Mouse (Mus musculus) right cerebral cortex, postnatal 10 days (tissue): ENCODE data around the gene Fam161a.

ENCODE experiments used
- DNase-seq, 2 experiments: peaks; one replicate each; pipeline ENCODE4 v3.0.0; 2021; ENCODE audit warnings: low spot score in 2 of 2

Gene Fam161a

DNA sequence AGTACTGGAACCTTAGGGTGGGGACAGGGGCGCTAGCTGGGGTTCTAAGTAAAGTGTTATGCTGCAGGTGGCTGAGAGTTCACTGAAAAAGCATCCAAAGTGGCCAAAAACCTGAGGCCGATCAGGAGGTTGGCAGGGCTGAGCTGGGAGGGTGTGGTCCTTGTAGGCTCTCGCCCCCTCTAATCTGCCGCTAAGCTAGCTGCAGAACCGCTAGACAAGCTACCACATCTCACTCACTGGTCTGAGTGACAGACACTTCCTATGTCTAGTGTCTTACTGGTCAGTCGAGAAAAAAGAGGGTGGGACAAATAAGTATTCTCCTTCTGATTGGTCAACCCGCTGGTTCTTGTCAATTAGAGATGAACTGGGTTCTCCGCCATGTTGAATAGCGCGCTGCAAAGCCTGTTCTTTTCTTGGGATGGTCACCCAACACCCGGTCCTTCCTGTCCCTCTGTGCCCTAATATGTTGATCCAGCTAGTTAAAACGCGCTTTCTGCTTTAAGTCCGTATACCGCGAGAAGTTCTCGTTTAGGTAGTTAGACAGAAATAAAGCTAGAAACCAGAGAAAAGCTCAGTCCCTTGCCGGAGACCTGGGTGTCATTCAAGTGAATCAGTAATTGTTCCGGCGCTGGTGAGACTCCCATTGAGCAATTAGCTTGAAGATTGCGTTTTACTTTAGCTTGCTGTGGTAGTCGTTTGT, at the start of gene Fam161a:
Fam161a (plus strand) TSS at position 51 of the 700 bp plus-strand sequence.
- peak; percentile 85 to 94 for DNase-seq

DNA sequence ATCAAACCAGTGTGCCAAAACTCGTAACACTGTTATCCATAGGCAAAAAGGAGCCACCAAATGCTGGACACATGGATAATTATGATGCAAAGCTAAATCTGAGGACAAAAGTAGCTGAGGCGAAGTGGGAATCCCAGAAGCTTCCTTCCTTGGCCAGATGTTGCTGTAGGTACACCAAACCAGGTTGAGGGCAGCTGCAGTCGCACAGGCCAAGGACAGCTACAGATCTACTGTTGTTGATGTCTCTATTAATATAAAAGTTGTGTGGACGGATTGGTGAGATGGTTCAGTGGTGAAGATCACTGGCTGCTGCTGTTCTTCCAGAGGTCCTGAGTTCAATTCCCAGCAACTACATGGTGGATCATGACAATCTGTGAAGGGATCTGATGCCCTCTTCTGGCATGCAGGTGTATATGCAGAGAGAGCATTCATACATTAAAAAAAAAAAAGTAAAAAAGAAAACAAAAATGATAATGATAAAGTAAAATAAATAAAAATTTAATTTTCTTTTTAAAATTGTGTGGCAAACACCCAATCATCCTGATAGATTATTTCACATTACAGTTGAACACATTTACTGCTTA, 49.4 kb upstream of the Fam161a start:
- DNase-seq: no peak

DNA sequence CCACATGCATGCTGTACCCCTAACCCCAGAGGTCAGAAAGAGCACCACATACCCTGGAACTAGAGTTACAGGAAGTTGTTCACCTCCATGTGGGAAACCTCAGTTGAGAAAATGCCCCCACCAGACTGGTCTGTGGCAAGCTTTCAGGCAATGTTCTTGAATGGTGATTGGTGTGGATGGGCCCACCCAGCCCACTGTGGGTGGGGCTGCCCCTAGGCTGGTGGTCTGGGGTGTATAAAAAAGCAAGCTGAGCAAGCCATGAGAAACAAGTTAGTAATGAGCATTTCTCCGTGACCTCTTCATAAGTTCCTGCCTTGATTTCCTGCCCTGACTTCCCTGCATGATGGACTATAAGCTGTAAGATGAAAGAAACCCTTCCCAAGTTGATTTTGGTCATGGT, 45.2 kb upstream of the Fam161a start:
- DNase-seq: no peak

DNA sequence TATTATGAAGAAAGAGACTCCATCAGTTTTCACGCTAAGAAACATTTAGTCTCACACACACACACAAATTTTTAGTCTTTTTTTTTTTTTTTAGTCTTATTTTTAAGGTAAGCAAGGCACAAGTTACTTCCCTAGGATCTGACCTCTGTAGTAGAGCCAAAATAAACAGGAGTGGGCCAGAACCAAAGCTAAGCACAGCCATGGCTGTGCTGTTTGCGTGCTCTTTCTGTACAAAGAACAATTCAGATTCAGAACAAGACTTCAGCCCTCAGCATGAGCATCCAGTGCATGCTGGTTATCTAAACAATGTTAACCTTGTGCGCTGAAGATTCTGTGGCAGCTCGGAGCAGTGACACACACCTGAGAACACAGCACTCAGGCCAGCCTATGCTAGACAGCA, 42.9 kb upstream of the Fam161a start:
- no peak for DNase-seq

DNA sequence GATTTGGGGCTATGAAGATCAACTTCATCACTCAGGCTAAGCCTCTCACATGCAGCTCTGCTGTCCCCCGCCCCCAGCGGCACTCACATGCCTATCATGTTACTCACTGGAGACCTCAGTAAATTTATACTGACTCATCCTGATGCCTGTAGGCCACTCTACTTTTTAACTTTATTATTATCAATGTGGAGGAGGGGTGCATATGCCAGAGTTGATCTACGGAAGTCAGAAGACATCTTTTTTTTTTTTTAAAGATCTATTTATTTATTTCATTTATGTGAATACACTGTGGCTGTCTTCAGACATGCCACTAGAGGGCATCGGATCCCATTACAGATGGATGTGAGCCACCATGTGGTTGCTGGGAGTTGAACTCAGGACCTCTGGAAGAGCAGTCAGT, 41.8 kb upstream of the Fam161a start:
- DNase-seq: no peak

DNA sequence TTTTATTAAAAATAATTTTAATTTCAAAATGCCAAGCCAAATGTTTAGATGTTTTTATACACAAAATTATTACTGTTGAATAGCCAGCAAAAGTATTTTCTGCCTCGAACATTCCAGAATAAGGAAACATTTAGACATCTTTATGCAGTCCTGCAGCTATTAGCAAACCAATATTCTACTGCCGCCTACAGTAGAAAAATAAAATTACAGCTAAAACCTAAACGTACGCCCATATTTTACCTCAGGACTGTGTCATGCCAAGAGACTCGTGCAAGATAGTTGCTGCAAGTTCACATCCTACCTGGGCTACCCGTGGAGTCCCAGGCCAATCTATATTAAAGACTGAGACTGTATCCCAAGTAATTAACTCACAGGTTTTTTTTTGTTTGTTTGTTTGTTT, 37.8 kb upstream of the Fam161a start:
- no peak for DNase-seq

DNA sequence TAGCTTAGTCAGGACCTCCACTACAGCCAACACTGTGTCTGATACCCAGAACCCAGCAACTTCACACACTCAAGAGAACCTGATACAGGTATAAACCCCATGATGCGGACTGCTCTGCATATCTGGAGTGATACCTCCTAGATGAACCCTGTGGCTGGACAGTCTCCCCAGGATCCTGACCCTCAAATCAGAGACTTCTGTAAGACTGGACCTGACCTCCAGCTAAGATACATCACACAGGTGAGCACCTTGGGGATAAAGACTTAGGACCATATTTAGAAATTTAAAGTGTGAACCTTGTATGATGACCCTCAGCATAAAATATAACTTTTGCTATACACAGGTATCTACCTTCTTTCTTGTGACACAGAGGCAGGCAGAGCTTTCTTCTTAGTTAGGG, 36.8 kb upstream of the Fam161a start:
- DNase-seq: no peak

DNA sequence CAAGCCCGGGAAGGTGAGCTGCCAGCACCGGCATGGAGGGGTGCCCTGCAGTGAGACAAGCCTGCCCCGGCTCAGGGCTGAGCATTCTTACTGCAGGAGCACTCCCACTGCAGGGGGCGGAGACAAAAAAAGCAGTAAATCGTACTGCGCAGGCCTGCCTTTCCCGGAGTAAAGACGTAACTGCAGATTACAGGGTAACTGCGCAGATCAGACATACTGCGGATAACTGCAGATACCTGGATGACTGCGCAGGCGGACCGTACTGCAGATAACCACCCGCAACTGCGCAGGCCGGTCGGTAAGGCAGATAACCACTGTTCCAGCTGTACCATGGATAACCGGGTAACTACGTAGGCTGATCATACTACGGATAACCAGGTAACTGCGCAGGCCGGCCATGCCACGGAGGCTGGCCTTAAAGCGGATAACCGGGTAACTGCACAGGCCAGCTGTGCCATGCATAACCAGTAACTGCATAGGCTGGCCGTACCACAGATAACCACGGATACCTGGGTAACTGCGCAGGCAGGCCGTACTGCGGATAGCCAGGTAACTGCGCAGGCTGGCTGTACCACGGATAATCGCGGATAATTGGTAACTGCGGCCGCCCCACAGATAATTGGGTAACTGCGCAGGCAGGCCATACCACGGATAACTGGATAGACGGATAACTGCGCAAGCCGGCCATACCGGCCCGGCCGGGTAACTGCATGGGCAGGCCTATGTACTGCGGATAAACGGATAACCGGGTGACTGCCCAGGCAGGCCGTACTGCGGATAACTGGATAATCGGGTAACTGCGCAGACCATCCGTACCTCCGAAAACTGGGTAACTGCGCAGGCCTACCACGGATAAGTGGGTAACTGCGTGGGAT, 35.3 kb upstream of the Fam161a start, which contains the start of gene Zrsr1:
Zrsr1 (plus strand) TSS at position 171 of the 875 bp plus-strand sequence.
- DNase-seq: peak; percentile 77 to 87

DNA sequence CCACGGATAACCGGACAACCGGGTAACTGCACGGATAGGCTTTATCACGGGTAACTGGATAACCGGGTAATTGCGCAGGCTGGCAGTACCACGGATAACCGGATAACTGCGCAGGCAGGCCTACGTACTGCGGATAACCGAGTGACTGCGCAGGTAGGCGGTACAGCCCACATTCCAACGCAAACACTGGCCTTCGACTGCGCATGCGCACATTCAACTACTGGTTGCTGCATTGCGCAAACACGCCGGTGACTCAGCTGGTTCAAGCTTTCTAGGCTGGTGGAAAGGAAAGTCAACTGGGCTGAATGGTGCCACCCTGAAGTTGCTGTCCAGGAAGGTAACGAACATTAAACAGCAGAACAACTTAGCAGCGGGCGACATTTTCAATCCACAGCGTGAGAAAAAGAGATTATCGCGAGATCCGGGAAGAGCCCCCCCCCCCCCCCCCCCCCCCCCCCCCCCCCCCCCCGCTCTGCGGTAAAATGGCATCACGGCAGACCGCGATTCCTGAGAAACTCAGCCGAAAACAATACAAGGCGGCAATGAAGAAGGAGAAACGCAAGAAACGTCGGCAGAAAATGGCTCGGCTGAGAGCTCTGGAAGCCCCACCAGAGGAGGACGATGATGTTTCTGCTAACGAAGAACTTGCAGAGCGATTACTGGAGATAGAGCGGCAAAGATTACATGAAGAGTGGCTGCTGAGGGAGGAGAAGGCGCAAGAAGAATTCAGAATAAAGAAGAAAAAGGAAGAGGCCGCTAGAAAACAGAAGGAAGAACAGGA, 34.4 kb upstream of the Fam161a start:
- peak; percentile 90 to 91 for DNase-seq

DNA sequence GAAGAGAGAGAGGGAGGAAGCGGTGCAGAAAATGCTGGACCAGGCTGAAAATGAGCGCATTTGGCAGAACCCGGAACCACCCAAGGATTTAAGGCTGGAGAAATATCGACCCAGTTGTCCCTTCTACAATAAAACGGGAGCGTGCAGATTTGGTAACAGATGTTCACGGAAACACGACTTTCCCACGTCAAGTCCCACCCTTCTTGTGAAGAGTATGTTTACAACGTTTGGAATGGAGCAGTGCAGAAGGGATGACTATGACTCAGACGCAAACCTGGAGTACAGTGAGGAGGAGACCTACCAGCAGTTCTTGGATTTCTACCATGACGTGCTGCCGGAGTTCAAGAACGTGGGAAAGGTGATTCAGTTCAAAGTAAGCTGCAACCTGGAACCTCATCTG, 33.7 kb upstream of the Fam161a start:
- no peak for DNase-seq

DNA sequence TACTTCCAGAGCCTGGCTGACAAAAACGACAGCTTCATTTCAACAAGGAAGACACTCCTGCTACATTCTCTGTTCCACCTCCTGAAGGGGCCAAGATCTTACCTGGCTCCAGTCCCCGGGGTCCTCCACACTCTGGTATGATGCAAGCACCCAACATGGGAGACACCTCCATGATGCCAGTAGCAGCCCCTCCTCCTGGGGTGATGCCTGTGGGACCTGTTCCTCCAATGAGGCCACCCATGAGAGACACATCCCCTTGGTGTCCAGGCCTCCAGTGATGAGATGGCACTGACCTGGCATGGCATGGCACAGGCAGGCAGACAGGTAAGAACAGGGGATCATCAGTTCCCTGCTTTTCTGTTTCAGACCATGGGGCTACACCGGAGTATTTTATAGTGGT, 29.1 kb upstream of the Fam161a start:
- DNase-seq: no peak

DNA sequence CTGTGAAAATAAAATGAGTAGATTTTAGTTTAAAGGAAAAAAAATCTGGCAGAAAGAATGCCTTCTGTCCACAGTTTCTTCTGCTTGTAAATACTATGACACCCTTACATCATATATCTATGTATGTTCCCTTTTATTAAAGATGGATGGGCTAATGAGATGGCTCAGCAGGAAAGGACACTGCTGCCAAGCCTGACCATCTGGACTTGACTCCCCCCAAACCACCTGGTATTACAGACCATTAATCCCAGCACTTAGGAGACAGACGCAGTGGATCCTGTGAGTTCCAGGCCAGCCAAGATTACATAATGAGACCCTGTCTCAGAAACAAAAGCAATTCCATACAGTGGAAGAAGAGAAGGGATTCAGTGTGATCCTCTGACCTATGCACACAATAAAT, 28.6 kb upstream of the Fam161a start:
- DNase-seq: no peak

DNA sequence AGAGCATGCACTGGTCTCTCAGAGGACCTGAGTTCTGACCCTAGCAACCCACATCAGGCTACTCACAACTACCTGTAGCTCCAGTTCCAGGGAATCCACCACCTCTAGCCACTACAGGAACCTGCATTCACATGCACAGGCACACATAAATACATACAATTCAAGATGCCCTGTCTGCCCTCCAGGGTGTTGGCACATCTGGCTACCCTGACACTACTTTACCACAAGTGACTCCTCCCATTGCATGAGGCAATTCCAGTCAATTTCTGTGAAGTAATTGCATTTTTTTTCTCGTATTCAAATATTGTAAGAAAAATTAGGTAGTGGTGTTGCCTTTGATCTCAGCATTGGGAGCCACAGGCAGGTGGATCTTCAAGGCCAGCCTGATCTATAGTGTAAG, 28.1 kb upstream of the Fam161a start:
- no peak for DNase-seq

DNA sequence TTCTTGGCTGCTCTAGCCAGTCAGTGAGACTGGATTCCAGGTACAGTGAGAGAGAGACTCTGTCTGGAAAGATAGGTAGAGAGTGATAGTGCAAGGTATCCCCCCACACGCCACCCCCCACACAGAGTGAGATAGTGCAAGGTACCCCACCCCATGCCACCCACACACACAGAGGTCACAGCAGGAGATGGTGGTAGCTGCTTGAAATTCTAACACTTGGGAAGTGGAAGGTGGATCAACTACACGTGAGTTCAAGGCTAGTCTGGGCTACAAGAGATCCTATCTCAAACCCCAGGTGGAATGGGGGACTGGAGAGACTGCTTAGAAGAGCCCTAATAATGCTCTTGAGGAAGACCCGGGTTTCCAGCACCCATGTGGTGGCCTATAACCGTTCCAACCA, 26.3 kb upstream of the Fam161a start:
- no peak for DNase-seq

DNA sequence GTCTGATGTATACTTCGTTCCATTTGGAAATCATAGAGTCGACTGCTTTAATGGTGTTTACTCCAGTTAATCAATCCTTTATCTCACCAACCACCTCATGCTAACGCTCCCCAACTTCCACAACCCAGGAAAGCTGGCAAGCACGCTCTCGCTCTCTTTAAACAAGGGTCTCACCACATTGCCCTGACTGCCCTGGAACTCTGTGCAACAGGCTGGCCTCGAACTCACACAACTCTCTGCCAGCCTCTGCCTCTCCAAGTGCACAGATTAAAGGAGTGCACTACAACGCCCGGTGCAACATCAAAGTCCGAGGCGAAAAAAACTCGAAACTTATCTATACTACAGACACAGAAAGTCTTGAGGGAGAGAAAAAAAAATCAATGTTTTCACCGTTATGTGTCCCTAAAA, 25.8 kb upstream of the Fam161a start:
- DNase-seq: peak in 1 of 2 experiments; percentile 50

DNA sequence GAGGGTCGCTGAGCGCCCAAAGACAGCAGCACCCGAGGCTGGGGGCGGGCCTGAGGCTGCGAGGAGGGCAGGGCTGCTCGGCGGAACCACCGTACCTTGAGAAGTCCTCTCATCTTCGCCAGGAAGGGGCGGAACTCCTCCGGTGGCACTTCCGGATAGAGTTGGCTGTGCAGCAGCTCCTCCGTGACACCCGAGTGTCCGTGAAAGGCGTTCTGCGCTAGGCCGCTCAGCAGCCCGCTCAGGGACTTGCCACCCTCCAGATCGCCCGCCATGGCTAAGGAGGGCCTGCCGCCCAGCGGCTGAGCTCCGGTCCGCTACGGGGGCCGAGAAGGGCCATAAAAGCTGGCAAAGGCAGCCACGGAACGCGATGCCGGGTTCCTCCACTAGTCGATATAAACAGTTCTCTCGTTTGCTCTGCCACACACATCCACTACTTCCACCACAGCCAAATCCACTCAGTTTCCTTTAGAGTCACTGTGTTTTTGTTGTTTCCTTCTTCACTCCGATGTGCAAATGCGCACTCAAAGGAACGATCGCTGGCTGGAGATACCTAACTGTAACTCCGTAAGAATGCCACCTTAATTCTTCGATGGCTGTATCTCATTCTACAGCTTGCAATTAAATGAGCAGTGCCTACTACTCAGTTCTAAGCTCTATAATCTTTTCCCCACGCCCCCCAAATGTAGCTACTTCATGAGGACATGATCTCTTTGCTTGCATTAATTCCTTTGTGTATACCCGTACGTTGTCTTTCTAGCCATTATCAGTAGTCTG, 25.2 kb upstream of the Fam161a start, which contains the start of the genes Gm28048 and Commd1:
Gm28048 (minus strand) TSS at position 107 of the 774 bp plus-strand sequence.
Commd1 (minus strand) TSS at position 399 of the 774 bp plus-strand sequence.
- DNase-seq: peak; percentile 97 to 98

DNA sequence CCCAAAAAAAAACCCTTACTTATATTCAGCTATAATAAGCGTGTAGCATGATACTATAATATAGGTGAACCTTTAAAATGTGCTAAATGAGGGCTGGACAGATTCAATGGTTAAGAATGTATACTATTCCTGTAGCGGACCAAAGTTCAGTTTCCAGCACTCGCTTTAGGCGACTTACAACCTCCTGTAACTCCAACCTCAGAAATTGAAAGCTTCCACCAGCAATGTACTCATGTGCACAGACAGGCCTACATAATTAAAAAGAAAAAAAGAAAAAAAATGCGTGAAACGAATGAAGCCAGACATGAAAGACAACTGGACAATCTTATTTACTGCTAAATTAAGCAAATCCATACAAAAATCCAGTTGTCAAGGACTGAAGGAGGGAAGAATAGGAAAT, 24.5 kb upstream of the Fam161a start:
- DNase-seq: no peak

DNA sequence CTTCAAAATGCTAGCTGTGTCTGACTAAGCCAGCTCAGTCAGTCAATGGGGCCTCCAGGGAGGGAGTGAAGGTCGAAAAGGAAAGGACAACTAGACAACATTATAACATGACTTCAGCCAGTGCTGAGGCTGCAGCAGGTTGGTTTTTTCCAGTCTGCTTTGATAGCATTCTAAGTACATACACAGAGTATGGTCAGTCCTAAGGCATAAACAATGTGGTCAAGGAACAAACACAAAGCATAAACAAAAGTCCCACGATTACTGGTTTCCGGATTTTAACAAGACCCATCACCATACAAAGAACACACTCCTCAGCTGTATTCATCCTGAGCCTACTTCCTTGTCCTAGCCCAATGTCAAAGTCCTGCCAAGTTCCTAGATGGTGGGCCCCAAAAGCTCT, 21.8 kb upstream of the Fam161a start:
- DNase-seq: no peak

DNA sequence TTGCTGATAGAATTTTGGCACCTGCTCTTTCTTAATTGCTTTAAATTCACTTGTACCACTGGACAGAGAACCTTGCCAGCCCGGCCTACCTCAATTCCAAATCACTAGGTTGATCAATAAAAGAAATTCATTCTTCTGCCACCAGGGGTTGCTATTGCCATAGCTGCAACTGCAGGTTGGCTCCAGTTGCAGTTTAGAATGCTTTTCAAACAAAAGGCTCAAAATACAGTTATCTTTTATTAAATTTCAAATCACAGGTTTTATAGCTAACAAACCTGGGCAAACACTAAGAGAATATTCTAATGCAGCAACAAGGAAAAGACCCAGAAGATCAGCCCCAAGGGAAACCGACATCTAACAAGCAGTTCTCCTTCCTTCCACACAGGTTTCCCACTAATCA, 20.0 kb upstream of the Fam161a start:
- DNase-seq: peak in 1 of 2 experiments; percentile 50

DNA sequence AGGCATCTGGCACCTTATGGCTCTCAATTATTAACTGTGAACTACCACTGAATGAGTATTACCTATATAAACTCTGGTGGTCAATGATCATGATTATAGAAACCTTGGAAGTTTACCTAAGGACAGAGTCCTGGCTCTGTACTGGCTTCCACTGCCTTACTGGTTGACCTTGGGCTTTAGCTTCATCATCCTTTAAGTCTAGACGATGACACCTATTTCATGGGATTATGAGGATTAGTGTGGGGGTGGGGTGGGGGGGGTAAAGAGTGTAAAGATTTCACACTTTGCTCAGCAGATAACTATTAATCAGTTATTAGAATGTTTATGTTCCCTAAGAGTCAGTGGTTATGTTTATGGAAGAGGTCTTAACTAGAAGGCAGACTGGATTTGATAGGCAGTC, 17.5 kb upstream of the Fam161a start:
- no peak for DNase-seq
